Mouse (Mus musculus) right cerebral cortex, postnatal 4 days (tissue): ENCODE measurements around the gene Procr.
"Not testable (repeated sequence)": the region's sequence is repeated elsewhere in the genome, so short reads cannot be mapped to it uniquely, and the experiment has no call there.

Source experiments
- DNase-seq: peaks from one replicate; pipeline ENCODE4 v3.0.0-alpha.2; 2022

Gene Procr

GRCm38 (mm10) chr2:155751014-155751786 lies at the start of gene Procr:
Procr (plus strand) TSS chr2:155751117.
- peak; percentile 4 for DNase-seq

GRCm38 (mm10) chr2:155701399-155701919 lies 49.5 kb upstream of the Procr start:
- no peak for DNase-seq

GRCm38 (mm10) chr2:155703630-155704029 lies 47.3 kb upstream of the Procr start:
- DNase-seq, result no peak

- peak; percentile 29 for DNase-seq
Measured at GRCm38 (mm10) chr2:155707251-155707650, 43.7 kb upstream of the Procr start.

GRCm38 (mm10) chr2:155710557-155710956 lies 40.4 kb upstream of the Procr start:
- no peak for DNase-seq

GRCm38 (mm10) chr2:155717082-155717990 lies 33.6 kb upstream of the Procr start:
- no peak for DNase-seq

GRCm38 (mm10) chr2:155720585-155720984 lies 30.3 kb upstream of the Procr start:
- no peak for DNase-seq

- no peak for DNase-seq
Measured at GRCm38 (mm10) chr2:155724036-155724435, 26.9 kb upstream of the Procr start.

- no peak for DNase-seq
Measured at GRCm38 (mm10) chr2:155724526-155724925, 26.4 kb upstream of the Procr start.

- no peak for DNase-seq
Measured at GRCm38 (mm10) chr2:155726302-155726701, 24.6 kb upstream of the Procr start.

GRCm38 (mm10) chr2:155727764-155728395 lies 23.0 kb upstream of the Procr start:
- DNase-seq, result no peak

GRCm38 (mm10) chr2:155728742-155729141 lies 22.2 kb upstream of the Procr start:
- no peak for DNase-seq

GRCm38 (mm10) chr2:155729158-155729645 lies 21.7 kb upstream of the Procr start, which contains the start of gene Edem2:
Edem2 (minus strand) TSS chr2:155729475.
- peak; percentile 86 for DNase-seq

- no peak for DNase-seq
Measured at GRCm38 (mm10) chr2:155735080-155735479, 15.8 kb upstream of the Procr start.

GRCm38 (mm10) chr2:155735766-155736165 lies 15.2 kb upstream of the Procr start, which contains the start of gene Gm17581:
Gm17581 (minus strand) TSS chr2:155735866.
- DNase-seq, result not testable (repeated sequence)

- no peak for DNase-seq
Measured at GRCm38 (mm10) chr2:155736936-155737335, 14.0 kb upstream of the Procr start.

GRCm38 (mm10) chr2:155737803-155738202 lies 13.1 kb upstream of the Procr start:
- no peak for DNase-seq

- DNase-seq, result no peak
Measured at GRCm38 (mm10) chr2:155742211-155742610, 8.7 kb upstream of the Procr start.

GRCm38 (mm10) chr2:155742931-155743337 lies 8.0 kb upstream of the Procr start:
- no peak for DNase-seq

- no peak for DNase-seq
Measured at GRCm38 (mm10) chr2:155743351-155743750, 7.6 kb upstream of the Procr start.

GRCm38 (mm10) chr2:155745487-155745886 lies 5.4 kb upstream of the Procr start:
- DNase-seq, result no peak

- DNase-seq, result no peak
Measured at GRCm38 (mm10) chr2:155749394-155749793, 1.5 kb upstream of the Procr start.

GRCm38 (mm10) chr2:155755746-155756145 lies 4.8 kb downstream of the Procr start:
- peak; percentile 61 for DNase-seq
